Comparison of ENCODE assay signal across 25 mouse cellular contexts in the genomic region with DNA sequence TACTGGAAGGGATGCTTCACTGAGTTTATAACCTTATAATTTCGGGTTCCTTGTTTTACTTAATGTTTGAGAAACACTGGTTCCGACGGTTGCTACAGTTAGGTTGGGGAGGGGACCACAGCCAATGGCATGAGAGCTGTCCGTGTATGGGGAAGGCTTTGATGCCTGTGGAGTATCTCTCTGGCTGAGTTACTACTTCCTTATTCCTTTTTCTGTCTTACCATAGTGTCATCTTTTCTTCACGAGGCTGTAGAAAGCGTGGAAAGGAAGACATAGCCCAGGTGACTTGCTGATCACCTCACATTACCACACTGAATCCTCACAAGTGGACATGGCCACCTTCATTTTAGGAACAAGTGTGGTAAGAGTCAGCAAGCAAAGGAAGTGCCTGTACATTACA. TPM values are rescaled to one million over a fixed set of nuclear protein-coding genes. Genes with fewer than 3 reads are reported as not detected.
"Had no signal": no experiment of that assay in that cellular context is flagged by ENCODE, and none has a peak within 500 bp of the region (broad histone marks: within the 10 kb centered on the region; RNA-seq: fewer than 3 reads in every experiment).

No protein-coding gene starts in this region.

- DNase-seq: cerebellum, adult 2 months; cerebellum, adult 8-10 months; cerebellum, adult 9-10 months; cerebellum, adult 9-11 months; cerebellum, postnatal 10 days; cerebellum, postnatal 14 days; cerebellum, postnatal 25 days; cerebellum, postnatal 36 days; embryo, embryonic 11 days; forebrain, postnatal 0 days; gastrocnemius, adult 2 months; gastrocnemius, postnatal 10 days; gastrocnemius, postnatal 14 days; gastrocnemius, postnatal 25 days; gastrocnemius, postnatal 36 days; heart, adult 2 months had no signal

- ATAC-seq: forebrain, embryonic 13.5 days; forebrain, embryonic 14.5 days; forebrain, embryonic 15.5 days; forebrain, embryonic 16.5 days; forebrain, postnatal 0 days had no signal

RNA-seq across cellular contexts. Expression of a gene that starts 32.0 kb away (rescaled TPM):
- total RNA-seq: common myeloid progenitor, adult 5-6 weeks; gastrocnemius, adult 18-20 months; gastrocnemius, adult 2 months; gastrocnemius, adult 8-10 months; gastrocnemius, postnatal 10 days; gastrocnemius, postnatal 25 days; gastrocnemius, postnatal 36 days; gastrocnemius, postnatal 4 days; heart, adult 2 months; heart, adult 8-10 months had no signal
